Mouse (Mus musculus) MEL (cell line): ENCODE measurements at regions not wholly inside any gene's neighbourhood (a gene's known extent, or its start where the extent isn't known, plus 50 kb on each side); places are given as distances from the start of the nearest gene placed in this dataset.

Source experiments
- CTCF ChIP-seq, 3 experiments: IDR thresholded peaks in 2 of 3; conservative IDR thresholded peaks in 1 of 3; 2 replicates each; pipeline ENCODE4 v1.5.1; 2011 to 2012; ENCODE audit warnings: low read length in 3 of 3, low read depth in 2 of 3, mild to moderate bottlenecking in 2 of 3, improper control_type of control experiment in 1 of 3, inconsistent platforms in 1 of 3, mixed read lengths in 1 of 3, moderate library complexity in 1 of 3; ENCODE audit not compliant: control insufficient read depth in 1 of 3, insufficient read depth in 1 of 3, poor library complexity in 1 of 3, severe bottlenecking in 1 of 3
- ELF1 ChIP-seq: IDR thresholded peaks from 2 replicates; pipeline ENCODE4 v1.6.1; 2014; ENCODE audit warnings: low read depth, mild to moderate bottlenecking, inconsistent platforms, low read length, improper control_type of control experiment, moderate library complexity
- GATA1 ChIP-seq: IDR thresholded peaks from 2 replicates; pipeline ENCODE4 v1.6.1; 2011; ENCODE audit warnings: low read depth, low read length, improper control_type of control experiment
- KAT2A ChIP-seq: conservative IDR thresholded peaks from 2 replicates; pipeline ENCODE4 v1.6.1; 2012; ENCODE audit warnings: low read depth, low read length, improper control_type of control experiment, inconsistent platforms
- MYB ChIP-seq: IDR thresholded peaks from 2 replicates; pipeline ENCODE4 v1.6.1; 2011; ENCODE audit warnings: mild to moderate bottlenecking, low read depth, low read length, improper control_type of control experiment
- NRF1 ChIP-seq: IDR thresholded peaks from 2 replicates; pipeline ENCODE4 v1.6.1; 2014; ENCODE audit warnings: low read depth, mild to moderate bottlenecking, inconsistent platforms, low read length, improper control_type of control experiment, moderate library complexity; ENCODE audit not compliant: poor library complexity, insufficient read depth, severe bottlenecking
- POLR2A ChIP-seq, 2 experiments: IDR thresholded peaks; 2 replicates each; pipeline ENCODE4 v1.6.1; 2011 to 2012; ENCODE audit warnings: low read length in 2 of 2, mild to moderate bottlenecking in 2 of 2, control low read depth in 1 of 2, improper control_type of control experiment in 1 of 2, low read depth in 1 of 2, moderate library complexity in 1 of 2; ENCODE audit not compliant: control insufficient read depth in 1 of 2, insufficient read depth in 1 of 2, poor library complexity in 1 of 2
- POLR2AphosphoS2 ChIP-seq: IDR thresholded peaks from 2 replicates; pipeline ENCODE4 v1.6.1; 2011; ENCODE audit warnings: low read length, improper control_type of control experiment
- RAD21 ChIP-seq: IDR thresholded peaks from 2 replicates; pipeline ENCODE4 v1.6.1; 2011; ENCODE audit warnings: mild to moderate bottlenecking, low read depth, low read length, improper control_type of control experiment
- ZMIZ1 ChIP-seq: IDR thresholded peaks from 2 replicates; pipeline ENCODE4 v1.6.1; 2012; ENCODE audit warnings: low read depth, mild to moderate bottlenecking, inconsistent platforms, low read length, improper control_type of control experiment, moderate library complexity

DNA sequence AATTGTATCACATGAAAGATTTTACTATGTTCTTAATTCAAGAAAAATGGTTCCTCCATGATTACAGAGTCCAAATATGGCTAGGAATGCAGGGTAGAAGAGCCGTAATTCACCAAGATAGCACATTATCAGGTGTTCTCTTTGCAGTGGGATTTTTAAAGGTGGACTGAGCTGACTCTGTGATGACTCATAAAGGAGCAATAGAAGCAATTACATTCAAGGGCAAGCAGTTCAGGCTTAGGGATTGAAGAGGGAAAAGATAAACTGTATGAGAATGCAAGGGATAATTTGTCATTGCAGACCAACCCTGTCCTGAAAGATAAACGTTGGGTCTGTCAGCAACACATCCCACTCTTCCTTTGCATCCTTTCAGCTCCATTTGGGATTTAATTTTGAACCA lies 339.8 kb downstream of the Pdgfc start:
- TF ChIP-seq KAT2A, result no peak
- TF ChIP-seq CTCF (IDR thresholded peaks at IDR 0.05 in 2 of 3, conservative IDR thresholded peaks at IDR 0.05 in 1 of 3; ENCODE audit: control insufficient read depth in 1 of 3, insufficient read depth in 1 of 3, low read depth in 2 of 3, low read length in 3 of 3, poor library complexity in 1 of 3, severe bottlenecking in 1 of 3), result no peak
- no peak for TF ChIP-seq RAD21
- no peak for TF ChIP-seq GATA1
- TF ChIP-seq ELF1, result no peak
- no peak for TF ChIP-seq POLR2A (IDR thresholded peaks at IDR 0.05; ENCODE audit: control insufficient read depth in 1 of 2, insufficient read depth in 1 of 2, low read depth in 1 of 2, low read length in 2 of 2, poor library complexity in 1 of 2)
- no peak for TF ChIP-seq NRF1
- no peak for TF ChIP-seq ZMIZ1
- no peak for TF ChIP-seq POLR2AphosphoS2
- TF ChIP-seq MYB, result no peak
